Mouse (Mus musculus): Measurements from ENCODE around the gene Mtus2.
"Not testable (repeated sequence)": the region's sequence is repeated elsewhere in the genome, so short reads cannot be mapped to it uniquely, and the experiment has no call there.

The Mtus2 gene

GRCm38 (mm10) chr5:148115207-148115817 is 158.2 kb downstream of the Mtus2 start:
- DNase-seq (ENCODE audit: inconsistent ontology term), result no peak

- DNase-seq (ENCODE audit: inconsistent ontology term), result no peak
Observed at GRCm38 (mm10) chr5:148124354-148124753, 167.2 kb downstream of the Mtus2 start.

- peak; percentile 92 for DNase-seq (ENCODE audit: inconsistent ontology term)
Observed at GRCm38 (mm10) chr5:148130691-148131457, 173.8 kb downstream of the Mtus2 start.

- no peak for DNase-seq (ENCODE audit: inconsistent ontology term)
Observed at GRCm38 (mm10) chr5:148131458-148132131, 174.5 kb downstream of the Mtus2 start.

GRCm38 (mm10) chr5:148133448-148134060 is 176.4 kb downstream of the Mtus2 start:
- DNase-seq (ENCODE audit: inconsistent ontology term), result no peak

- no peak for DNase-seq (ENCODE audit: inconsistent ontology term)
Observed at GRCm38 (mm10) chr5:148141662-148142061, 184.5 kb downstream of the Mtus2 start.

- no peak for DNase-seq (ENCODE audit: inconsistent ontology term)
Observed at GRCm38 (mm10) chr5:148146200-148146823, 189.2 kb downstream of the Mtus2 start.

- no peak for DNase-seq (ENCODE audit: inconsistent ontology term)
Observed at GRCm38 (mm10) chr5:148151894-148152599, 194.9 kb downstream of the Mtus2 start.

- DNase-seq (ENCODE audit: inconsistent ontology term), result peak; percentile 43
Observed at GRCm38 (mm10) chr5:148152600-148153402, 195.7 kb downstream of the Mtus2 start.

- DNase-seq (ENCODE audit: inconsistent ontology term), result no peak
Observed at GRCm38 (mm10) chr5:148153403-148153713, 196.2 kb downstream of the Mtus2 start.

- no peak for DNase-seq (ENCODE audit: inconsistent ontology term)
Observed at GRCm38 (mm10) chr5:148154727-148155126, 197.6 kb downstream of the Mtus2 start.

- DNase-seq (ENCODE audit: inconsistent ontology term), result no peak
Observed at GRCm38 (mm10) chr5:148159328-148159727, 202.2 kb downstream of the Mtus2 start.

- no peak for DNase-seq (ENCODE audit: inconsistent ontology term)
Observed at GRCm38 (mm10) chr5:148160529-148161154, 203.5 kb downstream of the Mtus2 start.

GRCm38 (mm10) chr5:148165111-148165510 is 208.0 kb downstream of the Mtus2 start:
- no peak for DNase-seq (ENCODE audit: inconsistent ontology term)

GRCm38 (mm10) chr5:148175091-148175490 is 218.0 kb downstream of the Mtus2 start:
- no peak for DNase-seq (ENCODE audit: inconsistent ontology term)

- DNase-seq (ENCODE audit: inconsistent ontology term), result no peak
Observed at GRCm38 (mm10) chr5:148175742-148176426, 218.8 kb downstream of the Mtus2 start.

GRCm38 (mm10) chr5:148176539-148176938 is 219.4 kb downstream of the Mtus2 start:
- not testable (repeated sequence) for DNase-seq (ENCODE audit: inconsistent ontology term)

GRCm38 (mm10) chr5:148179231-148179630 is 222.1 kb downstream of the Mtus2 start:
- DNase-seq (ENCODE audit: inconsistent ontology term), result peak; percentile 94

GRCm38 (mm10) chr5:148180590-148181307 is 223.6 kb downstream of the Mtus2 start:
- peak; percentile 83 for DNase-seq (ENCODE audit: inconsistent ontology term)
